Mouse (Mus musculus): Measurements from ENCODE around the gene Nrarp.
A peak's percentile ranks its signal among the peaks of the same experiment; 100 is the strongest.

The Nrarp gene

GRCm38 (mm10) chr2:25180478-25180903 lies at the start of gene Nrarp:
Nrarp (plus strand) TSS chr2:25180758.
- peak; percentile 93 for DNase-seq

GRCm38 (mm10) chr2:25131601-25132000 lies 49.0 kb upstream of the Nrarp start:
- peak; percentile 47 for DNase-seq

- DNase-seq: peak; percentile 77
These were observed 42.7 kb upstream of the Nrarp start for GRCm38 (mm10) chr2:25137832-25138231.

- DNase-seq: no peak
These were observed 39.4 kb upstream of the Nrarp start for GRCm38 (mm10) chr2:25141185-25141584.

- DNase-seq: no peak
These were observed 38.6 kb upstream of the Nrarp start for GRCm38 (mm10) chr2:25141921-25142320.

- no peak for DNase-seq
These were observed 35.2 kb upstream of the Nrarp start for GRCm38 (mm10) chr2:25145346-25145745.

GRCm38 (mm10) chr2:25147398-25147797 lies 33.2 kb upstream of the Nrarp start:
- DNase-seq: no peak

GRCm38 (mm10) chr2:25147892-25148291 lies 32.7 kb upstream of the Nrarp start:
- DNase-seq: no peak

- no peak for DNase-seq
These were observed 30.9 kb upstream of the Nrarp start for GRCm38 (mm10) chr2:25149643-25150042.

GRCm38 (mm10) chr2:25151280-25151956 lies 29.1 kb upstream of the Nrarp start:
- DNase-seq: no peak

GRCm38 (mm10) chr2:25156177-25156576 lies 24.4 kb upstream of the Nrarp start:
- DNase-seq: no peak

GRCm38 (mm10) chr2:25156990-25157389 lies 23.6 kb upstream of the Nrarp start:
- no peak for DNase-seq

- DNase-seq: peak; percentile 38
These were observed 22.9 kb upstream of the Nrarp start for GRCm38 (mm10) chr2:25157655-25158054.

- no peak for DNase-seq
These were observed 13.1 kb upstream of the Nrarp start for GRCm38 (mm10) chr2:25167481-25167880.

- DNase-seq: peak; percentile 81
These were observed 12.5 kb upstream of the Nrarp start for GRCm38 (mm10) chr2:25167919-25168664.

GRCm38 (mm10) chr2:25168665-25168978 lies 11.9 kb upstream of the Nrarp start:
- no peak for DNase-seq

- no peak for DNase-seq
These were observed 10.8 kb upstream of the Nrarp start for GRCm38 (mm10) chr2:25169778-25170177.

- no peak for DNase-seq
These were observed 10.0 kb upstream of the Nrarp start for GRCm38 (mm10) chr2:25170326-25171100.

GRCm38 (mm10) chr2:25171101-25171768 lies 9.3 kb upstream of the Nrarp start:
- DNase-seq: no peak

- no peak for DNase-seq
These were observed 8.8 kb upstream of the Nrarp start for GRCm38 (mm10) chr2:25171769-25172153.

- DNase-seq: peak; percentile 46
These were observed 7.9 kb upstream of the Nrarp start for GRCm38 (mm10) chr2:25172629-25173028.

GRCm38 (mm10) chr2:25173821-25174220 lies 6.7 kb upstream of the Nrarp start:
- no peak for DNase-seq
